Mouse (Mus musculus) olfactory bulb, adult 2 months (tissue): ENCODE data around the gene Magix.

Experiments used
- CTCF ChIP-seq: fragments of 200-500 bp; IDR thresholded peaks from 2 replicates; pipeline ENCODE4 v1.5.1; 2012; ENCODE audit warnings: low read depth, mild to moderate bottlenecking, low read length, moderate library complexity; ENCODE audit not compliant: insufficient read depth
- POLR2A ChIP-seq: fragments of 200-500 bp; IDR thresholded peaks from 2 replicates; pipeline ENCODE4 v1.6.1; 2012; ENCODE audit warnings: mild to moderate bottlenecking, low read depth, low read length, moderate library complexity; ENCODE audit not compliant: insufficient read depth

DNA sequence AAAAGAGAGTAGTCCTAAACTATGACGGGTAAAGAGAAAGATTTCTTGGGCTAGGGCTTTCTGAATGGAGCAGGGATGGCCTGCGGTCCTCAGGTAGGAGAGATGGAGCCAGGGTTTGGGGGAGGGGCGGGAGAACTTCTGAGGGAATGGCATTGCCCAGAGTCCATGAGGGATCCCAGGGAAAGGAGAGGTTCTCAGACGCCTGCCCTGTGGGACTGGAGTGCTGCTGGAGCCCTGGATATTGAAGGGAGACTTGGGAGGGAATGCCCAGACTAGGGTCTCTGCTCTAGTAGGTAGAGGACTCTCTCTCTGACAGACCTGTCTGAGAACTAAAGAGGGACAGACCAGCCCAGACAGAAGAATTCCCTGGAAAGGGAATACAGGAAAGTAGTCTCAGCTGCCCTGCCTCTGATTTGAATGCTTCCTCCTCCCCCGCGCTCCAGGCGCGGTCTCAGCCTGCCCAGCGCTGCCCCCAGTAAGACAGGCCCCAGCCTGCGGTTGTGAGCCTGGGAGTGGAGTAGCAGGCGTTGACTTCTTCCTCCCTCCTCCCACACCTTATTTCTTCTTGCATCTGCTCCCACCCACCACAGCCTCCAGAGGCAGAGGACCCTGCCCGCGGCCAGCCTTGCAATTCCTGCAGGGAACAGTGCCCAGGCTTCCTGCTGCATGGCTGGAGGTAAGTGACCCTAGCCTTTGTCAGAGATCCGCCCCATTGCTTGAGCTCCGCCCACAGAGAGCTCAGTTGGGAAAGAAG is 22.8 kb downstream of the Magix start:
- TF ChIP-seq CTCF (no peak), POLR2A (no peak)
